Mouse (Mus musculus): ENCODE measurements around the gene Dupd1. TPM values are rescaled to one million over a fixed set of nuclear protein-coding genes. Genes with fewer than 3 reads are reported as not detected.

Dupd1 gene
- polyA plus RNA-seq, 1 experiment from 2014 or later = not detected

GRCm38 (mm10) chr14:21686376-21687279 lies 27.7 kb downstream of the Dupd1 start:
- Histone ChIP-seq H3K4me2 (ENCODE audit: low read length) (peak overlapping the region; percentile 50), H3K4me3 (replicated peaks; ENCODE audit: low read depth, low read length) (peak overlapping the region; percentile 19; the same call in 1 of the 2 replicates), H3K9me3 (ENCODE audit: control insufficient read depth, low read length) (no peaks in the 10 kb centered on the region), H3K36me3 (ENCODE audit: control insufficient read depth, insufficient read depth, low read length) (no peaks in the 10 kb centered on the region), H3K9ac (replicated peaks; ENCODE audit: low read length) (no peak overlapping the region), H3K4me1 (ENCODE audit: control insufficient read depth, insufficient read depth, low read length) (peaks cover 12% of the 10 kb centered on the region), H3K27me3 (ENCODE audit: control insufficient read depth, insufficient read depth, low read length) (0 out of 2 replicates have a peak, but pooled peaks cover 10% of the 10 kb centered on the region), H3K27ac (replicated peaks; ENCODE audit: low read depth, low read length) (no peak overlapping the region)
- ATAC-seq (ENCODE audit: low FRiP score, low TSS enrichment) (no peak), DNase-seq (peak; percentile 24)
- 7% methylated on average over 49 of the region's 49 CpGs for WGBS

- no peak for ATAC-seq (ENCODE audit: low FRiP score, low TSS enrichment)
Observed at GRCm38 (mm10) chr14:21685411-21686146, 28.8 kb downstream of the Dupd1 start.

DNA sequence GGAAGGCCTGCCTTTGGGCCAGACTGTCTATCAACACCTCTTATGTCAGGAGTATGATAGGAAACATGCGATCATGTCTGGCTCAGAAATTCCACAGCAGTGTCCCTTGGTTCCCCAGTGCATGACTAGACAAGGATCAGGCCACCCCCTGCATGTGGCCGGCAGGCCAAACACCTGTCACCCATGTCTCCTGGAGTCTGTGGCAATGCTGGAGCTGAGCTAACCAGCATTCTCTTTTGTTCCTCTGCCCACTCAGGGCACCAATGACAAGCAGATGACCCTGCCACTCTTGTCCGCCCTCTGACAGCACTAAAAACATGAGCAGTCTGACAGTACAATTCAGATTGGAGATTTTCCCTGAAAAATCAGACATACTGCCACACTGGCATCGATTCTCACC lies 30.5 kb downstream of the Dupd1 start:
- H3K27ac ChIP-seq (replicated peaks; ENCODE audit: low read depth, low read length) = no peak overlapping the region
- H3K27me3 ChIP-seq (ENCODE audit: control insufficient read depth, insufficient read depth, low read length) = 0 out of 2 replicates have a peak, but pooled peaks cover 10% of the 10 kb centered on the region
- no peak overlapping the region for H3K9ac ChIP-seq (replicated peaks; ENCODE audit: low read length)
- H3K4me2 ChIP-seq (ENCODE audit: low read length) = no peak overlapping the region
- DNase-seq (no peak), ATAC-seq (ENCODE audit: low FRiP score, low TSS enrichment) (no peak)
- peaks cover 16% of the 10 kb centered on the region for H3K4me1 ChIP-seq (ENCODE audit: control insufficient read depth, insufficient read depth, low read length)
- H3K36me3 ChIP-seq (ENCODE audit: control insufficient read depth, insufficient read depth, low read length) = no peaks in the 10 kb centered on the region
- H3K9me3 ChIP-seq (ENCODE audit: control insufficient read depth, low read length) = no peaks in the 10 kb centered on the region
- no peak overlapping the region for H3K4me3 ChIP-seq (replicated peaks; ENCODE audit: low read depth, low read length)
- 71% methylated on average over 4 of the region's 4 CpGs for WGBS

More at GRCm38 (mm10) chr14:21685411-21686146, 28.8 kb downstream of the Dupd1 start:
- Histone ChIP-seq H3K36me3 (ENCODE audit: control insufficient read depth, insufficient read depth, low read length) (no peaks in the 10 kb centered on the region), H3K9ac (replicated peaks; ENCODE audit: low read length) (no peak overlapping the region), H3K27ac (replicated peaks; ENCODE audit: low read depth, low read length) (no peak overlapping the region), H3K4me2 (ENCODE audit: low read length) (no peak overlapping the region), H3K4me1 (ENCODE audit: control insufficient read depth, insufficient read depth, low read length) (peaks cover 12% of the 10 kb centered on the region), H3K9me3 (ENCODE audit: control insufficient read depth, low read length) (no peaks in the 10 kb centered on the region), H3K27me3 (ENCODE audit: control insufficient read depth, insufficient read depth, low read length) (0 out of 2 replicates have a peak, but pooled peaks cover 10% of the 10 kb centered on the region), H3K4me3 (replicated peaks; ENCODE audit: low read depth, low read length) (no peak overlapping the region)
- WGBS = 87% methylated on average over 10 of the region's 10 CpGs
- no peak for DNase-seq

DNA sequence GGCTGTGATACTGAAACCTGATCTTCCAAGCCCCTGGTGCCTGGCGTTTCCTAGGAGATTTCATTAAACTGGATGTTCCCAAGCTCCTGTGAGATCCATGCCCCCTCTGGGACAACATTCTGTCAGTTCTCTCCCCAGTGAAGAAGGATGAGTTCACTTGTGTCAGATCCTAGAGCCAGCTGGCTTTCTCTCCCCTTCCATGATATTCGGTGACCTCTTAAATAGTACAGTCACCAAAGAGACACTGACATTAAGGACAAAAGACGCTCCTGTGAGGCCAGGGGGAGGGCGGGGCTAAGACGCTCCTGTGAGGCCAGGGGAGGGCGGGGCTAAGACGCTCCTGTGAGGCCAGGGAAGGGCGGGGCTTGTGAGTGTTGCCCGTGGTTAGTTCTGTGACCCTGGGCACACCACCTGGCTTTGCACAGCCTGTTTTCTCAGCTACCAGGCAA lies 31.7 kb downstream of the Dupd1 start:
- DNase-seq (peak; percentile 79), ATAC-seq (ENCODE audit: low FRiP score, low TSS enrichment) (peak; percentile 66; the same call in 1 of the 2 replicates)
- peak overlapping the region; percentile 44 for H3K4me2 ChIP-seq (ENCODE audit: low read length)
- H3K27me3 ChIP-seq (ENCODE audit: control insufficient read depth, insufficient read depth, low read length) = 0 out of 2 replicates have a peak, but pooled peaks cover 9% of the 10 kb centered on the region
- peaks cover 16% of the 10 kb centered on the region for H3K4me1 ChIP-seq (ENCODE audit: control insufficient read depth, insufficient read depth, low read length)
- no peaks in the 10 kb centered on the region for H3K9me3 ChIP-seq (ENCODE audit: control insufficient read depth, low read length)
- peak overlapping the region; percentile 8; the same call in 1 of the 2 replicates for H3K4me3 ChIP-seq (replicated peaks; ENCODE audit: low read depth, low read length)
- no peaks in the 10 kb centered on the region for H3K36me3 ChIP-seq (ENCODE audit: control insufficient read depth, insufficient read depth, low read length)
- no peak overlapping the region for H3K9ac ChIP-seq (replicated peaks; ENCODE audit: low read length)
- WGBS = under 1% methylated on average over 9 of the region's 9 CpGs
- peak overlapping the region; percentile 52; the same call in 1 of the 2 replicates for H3K27ac ChIP-seq (replicated peaks; ENCODE audit: low read depth, low read length)

- Histone ChIP-seq H3K36me3 (ENCODE audit: control insufficient read depth, insufficient read depth, low read length) (no peaks in the 10 kb centered on the region), H3K9me3 (ENCODE audit: control insufficient read depth, low read length) (no peaks in the 10 kb centered on the region), H3K4me1 (ENCODE audit: control insufficient read depth, insufficient read depth, low read length) (peaks cover 11% of the 10 kb centered on the region), H3K4me3 (replicated peaks; ENCODE audit: low read depth, low read length) (no peak overlapping the region), H3K27ac (replicated peaks; ENCODE audit: low read depth, low read length) (no peak overlapping the region), H3K4me2 (ENCODE audit: low read length) (no peak overlapping the region), H3K9ac (replicated peaks; ENCODE audit: low read length) (no peak overlapping the region), H3K27me3 (ENCODE audit: control insufficient read depth, insufficient read depth, low read length) (no peaks in the 10 kb centered on the region)
- WGBS = 31% methylated on average over 8 of the region's 8 CpGs
- ATAC-seq (ENCODE audit: low FRiP score, low TSS enrichment) (no peak), DNase-seq (peak; percentile 63)
Observed at GRCm38 (mm10) chr14:21679631-21680201, 34.7 kb downstream of the Dupd1 start.

GRCm38 (mm10) chr14:21678509-21679285 lies 35.7 kb downstream of the Dupd1 start:
- DNase-seq (peak; percentile 68), ATAC-seq (ENCODE audit: low FRiP score, low TSS enrichment) (no peak)
- Histone ChIP-seq H3K36me3 (ENCODE audit: control insufficient read depth, insufficient read depth, low read length) (no peaks in the 10 kb centered on the region), H3K9me3 (ENCODE audit: control insufficient read depth, low read length) (no peaks in the 10 kb centered on the region), H3K27ac (replicated peaks; ENCODE audit: low read depth, low read length) (no peak overlapping the region), H3K9ac (replicated peaks; ENCODE audit: low read length) (no peak overlapping the region), H3K4me3 (replicated peaks; ENCODE audit: low read depth, low read length) (no peak overlapping the region), H3K4me1 (ENCODE audit: control insufficient read depth, insufficient read depth, low read length) (peaks cover 11% of the 10 kb centered on the region), H3K27me3 (ENCODE audit: control insufficient read depth, insufficient read depth, low read length) (no peaks in the 10 kb centered on the region), H3K4me2 (ENCODE audit: low read length) (no peak overlapping the region)
- WGBS = 44% methylated on average over 7 of the region's 7 CpGs

GRCm38 (mm10) chr14:21676223-21676622 lies 38.2 kb downstream of the Dupd1 start:
- Histone ChIP-seq H3K4me1 (ENCODE audit: control insufficient read depth, insufficient read depth, low read length) (0 out of 2 replicates have a peak, but pooled peaks cover 4% of the 10 kb centered on the region), H3K27me3 (ENCODE audit: control insufficient read depth, insufficient read depth, low read length) (no peaks in the 10 kb centered on the region), H3K4me3 (replicated peaks; ENCODE audit: low read depth, low read length) (no peak overlapping the region), H3K36me3 (ENCODE audit: control insufficient read depth, insufficient read depth, low read length) (no peaks in the 10 kb centered on the region), H3K9me3 (ENCODE audit: control insufficient read depth, low read length) (no peaks in the 10 kb centered on the region), H3K27ac (replicated peaks; ENCODE audit: low read depth, low read length) (no peak overlapping the region), H3K4me2 (ENCODE audit: low read length) (no peak overlapping the region), H3K9ac (replicated peaks; ENCODE audit: low read length) (no peak overlapping the region)
- WGBS = 91% methylated on average over 2 of the region's 2 CpGs
- ATAC-seq (ENCODE audit: low FRiP score, low TSS enrichment) = no peak
- DNase-seq = no peak

DNA sequence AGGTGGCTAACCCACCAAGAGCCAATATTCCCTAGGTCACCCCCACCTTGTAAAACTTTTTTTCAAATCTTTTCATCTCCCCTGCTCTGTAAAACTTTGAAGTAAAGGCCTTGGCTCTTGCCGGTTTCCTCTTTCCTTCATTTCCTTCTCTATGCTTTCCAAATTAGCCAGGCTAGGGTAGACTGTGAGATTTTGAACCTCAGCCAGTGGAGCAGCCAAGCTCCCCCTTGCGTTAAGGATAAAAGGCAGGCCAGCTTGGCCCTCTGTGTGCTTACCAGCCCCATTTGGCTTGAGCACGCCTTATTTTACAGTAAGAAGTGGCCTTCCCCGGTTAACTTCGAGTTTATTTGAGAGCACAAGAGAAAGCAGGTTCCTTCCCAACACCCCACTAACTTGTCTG lies 39.9 kb downstream of the Dupd1 start:
- H3K4me3 ChIP-seq (replicated peaks; ENCODE audit: low read depth, low read length) = no peak overlapping the region
- 79% methylated on average over 5 of the region's 5 CpGs for WGBS
- DNase-seq = peak; percentile 24
- H3K9me3 ChIP-seq (ENCODE audit: control insufficient read depth, low read length) = no peaks in the 10 kb centered on the region
- no peaks in the 10 kb centered on the region for H3K4me1 ChIP-seq (ENCODE audit: control insufficient read depth, insufficient read depth, low read length)
- H3K27ac ChIP-seq (replicated peaks; ENCODE audit: low read depth, low read length) = no peak overlapping the region
- H3K27me3 ChIP-seq (ENCODE audit: control insufficient read depth, insufficient read depth, low read length) = no peaks in the 10 kb centered on the region
- no peak for ATAC-seq (ENCODE audit: low FRiP score, low TSS enrichment)
- no peak overlapping the region for H3K9ac ChIP-seq (replicated peaks; ENCODE audit: low read length)
- no peak overlapping the region for H3K4me2 ChIP-seq (ENCODE audit: low read length)
- H3K36me3 ChIP-seq (ENCODE audit: control insufficient read depth, insufficient read depth, low read length) = peaks cover 13% of the 10 kb centered on the region
